Mouse (Mus musculus) central nervous system, embryonic 18 days (tissue): ENCODE results near the gene Arl5a. TPM values are rescaled to one million over a fixed set of nuclear protein-coding genes. Genes with fewer than 3 reads are reported as not detected.

Source experiments
- polyA plus RNA-seq: library from polyadenylated mRNA; depleted of rRNA; stranded (reverse); fragments of >200 nt; gene quantifications from 2 replicates; pipeline ENCODE4 v1.2.3, GENCODE M21; 2012; rRNA removed

The Arl5a gene
- polyA plus RNA-seq: 43.3 and 46.6 TPM in 2 replicates

GRCm38 (mm10) chr2:52424747-52425522 is at the start of gene Arl5a:
Gene Arl5a, minus strand, starts transcription at chr2:52424901.

GRCm38 (mm10) chr2:52378448-52378804 is 46.3 kb downstream of the Arl5a start, which contains the start of gene Neb:
Gene Neb, minus strand, starts transcription at chr2:52378474.

Other genes with a start within 250 kb of the Arl5a start
- 5.5 and 16.4 TPM in 2 replicates for gene Neb, start 46.4 kb downstream of the Arl5a start, polyA plus RNA-seq